Mouse (Mus musculus) lung, embryonic 14.5 days (tissue): Measurements from ENCODE around the gene Antxr2. TPM values are rescaled to one million over a fixed set of nuclear protein-coding genes. Genes with fewer than 3 reads are reported as not detected.

Experiments used
- ATAC-seq: fragments of 200-750 bp; cut with Nextera tagmentation; 2 replicates; pipeline ENCODE4 v1.8.0; 2017; ENCODE audit warnings: mild to moderate bottlenecking, moderate TSS enrichment, moderate library complexity; ENCODE audit not compliant: insufficient read depth
- DNase-seq: peaks from one replicate; pipeline ENCODE4 v3.0.0-alpha.2; 2015
- H3K27ac ChIP-seq: fragments of 300-500 bp; sonication (generic); 2 replicates; pipeline ENCODE4 v1.5.1; 2014; ENCODE audit warnings: low read depth, mild to moderate bottlenecking, moderate library complexity
- H3K27me3 ChIP-seq: fragments of 300-500 bp; sonication (generic); 2 replicates; pipeline ENCODE4 v1.6.1; 2014; ENCODE audit warnings: low read length, control low read depth; ENCODE audit not compliant: insufficient read depth
- H3K36me3 ChIP-seq: fragments of 300-500 bp; sonication (generic); 2 replicates; pipeline ENCODE4 v1.6.1; 2014; ENCODE audit warnings: control low read depth; ENCODE audit not compliant: insufficient read depth
- H3K4me1 ChIP-seq: fragments of 300-500 bp; sonication (generic); 2 replicates; pipeline ENCODE4 v1.6.1; 2014; ENCODE audit warnings: antibody characterized with exemption, control low read depth; ENCODE audit not compliant: insufficient read depth
- H3K4me2 ChIP-seq: fragments of 300-500 bp; sonication (generic); 2 replicates; pipeline ENCODE4 v1.6.1; 2014; ENCODE audit warnings: mild to moderate bottlenecking
- H3K4me3 ChIP-seq: fragments of 300-500 bp; sonication (generic); 2 replicates; pipeline ENCODE4 v1.5.1; 2014; ENCODE audit warnings: low read depth, low read length
- H3K9ac ChIP-seq: fragments of 300-500 bp; sonication (generic); 2 replicates; pipeline ENCODE4 v1.6.1; 2014
- H3K9me3 ChIP-seq: fragments of 300-500 bp; sonication (generic); 2 replicates; pipeline ENCODE4 v1.6.1; 2016; ENCODE audit warnings: low read depth, low read length, control low read depth
- CTCF ChIP-seq: IDR thresholded peaks from 2 replicates; pipeline ENCODE4 v1.5.1; 2016; ENCODE audit warnings: antibody characterized with exemption, low read depth
- WGBS: fragments of 180-500 bp; shearing (Covaris S2); extraction: QIAGEN DNeasy Blood & Tissue Kit; methylation state at CpG from one replicate; pipeline ENCODE4 v1.1.7; 2014; 5-methylcytosine and 5-hydroxymethylcytosine counted together
- polyA plus RNA-seq: library from polyadenylated mRNA; unstranded; fragments of >200 nt; fragmentation: Nextera tagmentation; extraction: Ambion mirVana; gene quantifications from 2 replicates; pipeline ENCODE4 v1.2.1, GENCODE M21; 2014

The Antxr2 gene
- polyA plus RNA-seq, 1 experiment from 2014 or later = 36.5 TPM

- 72% methylated on average over 2 of the region's 2 CpGs for WGBS
- H3K4me1 ChIP-seq = no peaks in the 10 kb centered on the region
- no peak overlapping the region for H3K4me3 ChIP-seq
- TF ChIP-seq CTCF = no peak
- ATAC-seq (no peak), DNase-seq (no peak)
- no peak overlapping the region for H3K4me2 ChIP-seq
- H3K9ac ChIP-seq = no peak overlapping the region
- H3K27me3 ChIP-seq = no peaks in the 10 kb centered on the region
- no peak overlapping the region for H3K27ac ChIP-seq
- no peaks in the 10 kb centered on the region for H3K36me3 ChIP-seq
- no peaks in the 10 kb centered on the region for H3K9me3 ChIP-seq
These were observed 116.0 kb downstream of the Antxr2 start for GRCm38 (mm10) chr5:97914890-97915289.

- no peaks in the 10 kb centered on the region for H3K4me1 ChIP-seq
- no peak overlapping the region for H3K9ac ChIP-seq
- 92% methylated on average over 6 of the region's 6 CpGs for WGBS
- no peaks in the 10 kb centered on the region for H3K9me3 ChIP-seq
- no peaks in the 10 kb centered on the region for H3K27me3 ChIP-seq
- H3K4me2 ChIP-seq = no peak overlapping the region
- H3K4me3 ChIP-seq = no peak overlapping the region
- ATAC-seq (no peak), DNase-seq (no peak)
- no peak for TF ChIP-seq CTCF
- H3K27ac ChIP-seq = no peak overlapping the region
- no peaks in the 10 kb centered on the region for H3K36me3 ChIP-seq
These were observed 116.9 kb downstream of the Antxr2 start for GRCm38 (mm10) chr5:97913901-97914300.

- Histone ChIP-seq H3K27me3 (no peaks in the 10 kb centered on the region), H3K4me1 (no peaks in the 10 kb centered on the region), H3K27ac (no peak overlapping the region), H3K4me3 (no peak overlapping the region), H3K36me3 (no peaks in the 10 kb centered on the region), H3K9ac (no peak overlapping the region), H3K4me2 (no peak overlapping the region), H3K9me3 (no peaks in the 10 kb centered on the region)
- WGBS = 83% methylated on average over 6 of the region's 6 CpGs
- TF ChIP-seq CTCF = no peak
- ATAC-seq (no peak), DNase-seq (no peak)
These were observed 123.4 kb downstream of the Antxr2 start for GRCm38 (mm10) chr5:97907482-97907881.

GRCm38 (mm10) chr5:97906537-97907266 is 124.1 kb downstream of the Antxr2 start:
- WGBS = 82% methylated on average over 13 of the region's 13 CpGs
- no peak for ATAC-seq
- no peak overlapping the region for H3K4me2 ChIP-seq

GRCm38 (mm10) chr5:97905856-97906255 is 125.0 kb downstream of the Antxr2 start:
- no peak overlapping the region for H3K4me3 ChIP-seq
- ATAC-seq = no peak
- WGBS = 88% methylated on average over 3 of the region's 3 CpGs

More at GRCm38 (mm10) chr5:97906537-97907266, 124.1 kb downstream of the Antxr2 start:
- H3K4me1 ChIP-seq = no peaks in the 10 kb centered on the region
- no peak overlapping the region for H3K27ac ChIP-seq
- H3K4me3 ChIP-seq = no peak overlapping the region
- H3K9me3 ChIP-seq = no peaks in the 10 kb centered on the region
- TF ChIP-seq CTCF = no peak
- DNase-seq = no peak
- H3K9ac ChIP-seq = no peak overlapping the region
- no peaks in the 10 kb centered on the region for H3K36me3 ChIP-seq
- no peaks in the 10 kb centered on the region for H3K27me3 ChIP-seq

GRCm38 (mm10) chr5:97901096-97901495 is 129.7 kb downstream of the Antxr2 start:
- no peaks in the 10 kb centered on the region for H3K36me3 ChIP-seq
- WGBS = 86% methylated on average over 7 of the region's 7 CpGs

More at GRCm38 (mm10) chr5:97905856-97906255, 125.0 kb downstream of the Antxr2 start:
- TF ChIP-seq CTCF = no peak
- H3K9me3 ChIP-seq = no peaks in the 10 kb centered on the region
- H3K9ac ChIP-seq = no peak overlapping the region
- no peaks in the 10 kb centered on the region for H3K27me3 ChIP-seq
- no peak overlapping the region for H3K27ac ChIP-seq
- no peaks in the 10 kb centered on the region for H3K36me3 ChIP-seq
- no peak overlapping the region for H3K4me2 ChIP-seq
- no peak for DNase-seq
- H3K4me1 ChIP-seq = no peaks in the 10 kb centered on the region

GRCm38 (mm10) chr5:97899321-97899720 is 131.5 kb downstream of the Antxr2 start:
- Histone ChIP-seq H3K9me3 (no peaks in the 10 kb centered on the region; the same call in 1 of the 2 replicates), H3K4me1 (no peaks in the 10 kb centered on the region), H3K27me3 (no peaks in the 10 kb centered on the region), H3K9ac (no peak overlapping the region), H3K4me2 (no peak overlapping the region), H3K27ac (no peak overlapping the region), H3K36me3 (no peaks in the 10 kb centered on the region), H3K4me3 (no peak overlapping the region)
- 89% methylated on average over 5 of the region's 5 CpGs for WGBS
- no peak for TF ChIP-seq CTCF
- DNase-seq (no peak), ATAC-seq (no peak)

More at GRCm38 (mm10) chr5:97901096-97901495, 129.7 kb downstream of the Antxr2 start:
- ATAC-seq (no peak), DNase-seq (no peak)
- Histone ChIP-seq H3K4me1 (no peaks in the 10 kb centered on the region), H3K9ac (no peak overlapping the region), H3K27ac (no peak overlapping the region), H3K4me3 (no peak overlapping the region), H3K4me2 (no peak overlapping the region), H3K27me3 (no peaks in the 10 kb centered on the region), H3K9me3 (no peaks in the 10 kb centered on the region)
- TF ChIP-seq CTCF = no peak
